Mouse (Mus musculus): ENCODE data around the gene Kcnf1. TPM values are rescaled to one million over a fixed set of nuclear protein-coding genes. Genes with fewer than 3 reads are reported as not detected.

The Kcnf1 gene
- total and polyA plus RNA-seq, 3 experiments, result not detected

DNA sequence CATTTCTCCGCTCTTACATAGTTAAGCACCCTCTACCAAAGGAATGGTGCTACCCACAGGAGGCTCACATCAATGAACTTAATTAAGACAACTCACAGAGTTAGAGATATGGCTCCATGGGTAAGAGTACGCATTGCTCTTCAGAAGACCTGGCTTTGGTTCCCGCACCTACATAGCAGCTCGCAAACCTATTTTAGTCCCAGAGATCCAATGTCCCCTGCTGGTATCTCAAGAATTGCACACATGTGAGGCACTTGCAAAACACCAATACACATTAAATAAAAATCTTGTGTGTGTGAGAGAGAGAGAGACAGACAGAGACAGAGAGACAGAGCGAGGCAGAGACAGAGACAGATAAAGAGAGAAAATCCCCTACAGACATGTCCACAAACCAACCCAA, 21.9 kb upstream of the Kcnf1 start:
- Histone ChIP-seq H3K9me3 (replicated peaks; ENCODE audit: insufficient read depth, low read length) (no peaks in the 10 kb centered on the region), H3K4me1 (ENCODE audit: control insufficient read depth in 1 of 2, insufficient read depth in 2 of 2, low read length in 2 of 2) (no peaks in the 10 kb centered on the region), H3K9ac (ENCODE audit: control insufficient read depth, low read depth, low read length, poor library complexity, severe bottlenecking) (no peak overlapping the region), H3K4me3 (ENCODE audit: control insufficient read depth in 1 of 2, insufficient read depth in 1 of 2, low read depth in 2 of 2, low read length in 2 of 2) (no peak overlapping the region), H3K27ac (ENCODE audit: control insufficient read depth, low read depth, low read length) (no peak overlapping the region), H3K27me3 (ENCODE audit: control insufficient read depth in 1 of 2, insufficient read depth in 2 of 2, low read length in 2 of 2) (peaks cover 0 to 3% of the 10 kb centered on the region in 2 experiments; a peak in 2 of 4 replicates), H3K36me3 (ENCODE audit: control insufficient read depth in 1 of 2, insufficient read depth in 2 of 2, low read length in 2 of 2) (no peaks in the 10 kb centered on the region), H3K79me2 (ENCODE audit: control insufficient read depth, insufficient read depth, low read length, poor library complexity) (no peaks in the 10 kb centered on the region)
- TF ChIP-seq ZNF384 (IDR thresholded peaks at IDR 0.05; ENCODE audit: low read depth, low read length) (no peak), CTCF (IDR thresholded peaks at IDR 0.05 in 2 of 3, conservative IDR thresholded peaks at IDR 0.05 in 1 of 3; ENCODE audit: control insufficient read depth in 1 of 3, insufficient read depth in 1 of 3, low read depth in 2 of 3, low read length in 3 of 3, poor library complexity in 1 of 3, severe bottlenecking in 1 of 3) (peak in 1 of 3 experiments; percentile 22; a peak in 1 of 6 replicates)
- DNase-seq (ENCODE audit: low read depth, low spot score), result peak; percentile 20

DNA sequence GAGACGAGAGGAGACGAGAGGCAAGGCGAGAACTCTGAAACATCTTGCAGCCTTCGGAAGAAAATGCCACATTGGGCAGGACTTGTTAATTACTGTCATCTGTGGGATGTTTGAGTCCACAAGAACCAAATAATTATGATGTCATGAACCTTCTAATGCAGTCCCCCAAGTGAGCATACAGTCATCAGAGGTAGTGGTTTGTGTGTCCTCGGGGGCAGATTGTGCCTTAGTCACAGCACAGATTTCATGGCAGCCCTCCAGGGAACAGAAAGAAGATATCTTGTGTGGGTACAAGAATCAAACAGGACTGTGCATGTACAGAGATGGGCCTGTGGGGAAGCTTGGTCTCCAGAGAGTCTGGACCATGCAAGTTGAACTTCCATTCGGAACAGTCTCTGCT, 17.5 kb upstream of the Kcnf1 start:
- Histone ChIP-seq H3K79me2 (ENCODE audit: control insufficient read depth, insufficient read depth, low read length, poor library complexity) (no peaks in the 10 kb centered on the region), H3K36me3 (ENCODE audit: control insufficient read depth in 1 of 2, insufficient read depth in 2 of 2, low read length in 2 of 2) (no peaks in the 10 kb centered on the region), H3K4me3 (ENCODE audit: control insufficient read depth in 1 of 2, insufficient read depth in 1 of 2, low read depth in 2 of 2, low read length in 2 of 2) (no peak overlapping the region), H3K27ac (ENCODE audit: control insufficient read depth, low read depth, low read length) (no peak overlapping the region), H3K27me3 (ENCODE audit: control insufficient read depth in 1 of 2, insufficient read depth in 2 of 2, low read length in 2 of 2) (no peaks in the 10 kb centered on the region), H3K9me3 (replicated peaks; ENCODE audit: insufficient read depth, low read length) (no peaks in the 10 kb centered on the region), H3K9ac (ENCODE audit: control insufficient read depth, low read depth, low read length, poor library complexity, severe bottlenecking) (no peak overlapping the region), H3K4me1 (ENCODE audit: control insufficient read depth in 1 of 2, insufficient read depth in 2 of 2, low read length in 2 of 2) (no peaks in the 10 kb centered on the region)
- TF ChIP-seq RAD21 (IDR thresholded peaks at IDR 0.05; ENCODE audit: low read depth, low read length) (no peak), ELF1 (IDR thresholded peaks at IDR 0.05; ENCODE audit: low read depth, low read length) (no peak), KAT2A (conservative IDR thresholded peaks at IDR 0.05; ENCODE audit: low read depth, low read length) (no peak), CHD1 (IDR thresholded peaks at IDR 0.05; ENCODE audit: low read depth, low read length) (no peak), SIN3A (IDR thresholded peaks at IDR 0.05; ENCODE audit: low read length) (no peak), ETS1 (IDR thresholded peaks at IDR 0.05; ENCODE audit: low read depth, low read length) (no peak), CHD2 (IDR thresholded peaks at IDR 0.05; ENCODE audit: low read length) (no peak)
- DNase-seq (ENCODE audit: low read depth, low spot score), result no peak

DNA sequence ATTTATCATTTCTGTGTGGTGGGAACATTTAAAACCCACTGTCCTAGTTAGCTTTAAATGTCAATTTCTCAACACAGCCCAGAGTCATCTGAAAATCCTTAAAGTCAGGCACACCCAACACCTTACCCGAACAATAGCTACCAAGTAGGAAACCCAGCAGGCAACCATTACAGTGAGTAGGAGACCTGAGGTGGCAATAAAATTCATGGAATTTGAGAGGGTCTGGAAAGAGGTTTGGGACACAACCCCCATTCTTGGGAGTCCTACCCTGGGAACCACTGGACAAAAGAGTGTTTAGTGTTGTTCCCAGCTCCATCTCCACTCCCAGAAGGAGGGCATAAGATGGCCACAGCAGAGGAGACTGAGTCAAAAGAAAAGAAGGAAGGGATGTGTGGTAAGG, 16.6 kb upstream of the Kcnf1 start:
- TF ChIP-seq CHD2 (IDR thresholded peaks at IDR 0.05; ENCODE audit: low read length) (no peak), ZNF384 (IDR thresholded peaks at IDR 0.05; ENCODE audit: low read depth, low read length) (no peak), SIN3A (IDR thresholded peaks at IDR 0.05; ENCODE audit: low read length) (no peak), MAX (IDR thresholded peaks at IDR 0.05; ENCODE audit: low read length) (no peak), MAZ (IDR thresholded peaks at IDR 0.05; ENCODE audit: low read depth, low read length) (no peak), GATA1 (IDR thresholded peaks at IDR 0.05; ENCODE audit: low read depth, low read length) (no peak), MYB (IDR thresholded peaks at IDR 0.05; ENCODE audit: low read depth, low read length) (no peak), ETS1 (IDR thresholded peaks at IDR 0.05; ENCODE audit: low read depth, low read length) (no peak)
- Histone ChIP-seq H3K9me3 (replicated peaks; ENCODE audit: insufficient read depth, low read length) (no peaks in the 10 kb centered on the region), H3K4me3 (ENCODE audit: control insufficient read depth in 1 of 2, insufficient read depth in 1 of 2, low read depth in 2 of 2, low read length in 2 of 2) (no peak overlapping the region), H3K79me2 (ENCODE audit: control insufficient read depth, insufficient read depth, low read length, poor library complexity) (no peaks in the 10 kb centered on the region), H3K27me3 (ENCODE audit: control insufficient read depth in 1 of 2, insufficient read depth in 2 of 2, low read length in 2 of 2) (no peaks in the 10 kb centered on the region), H3K4me1 (ENCODE audit: control insufficient read depth in 1 of 2, insufficient read depth in 2 of 2, low read length in 2 of 2) (no peaks in the 10 kb centered on the region), H3K36me3 (ENCODE audit: control insufficient read depth in 1 of 2, insufficient read depth in 2 of 2, low read length in 2 of 2) (no peaks in the 10 kb centered on the region), H3K27ac (ENCODE audit: control insufficient read depth, low read depth, low read length) (no peak overlapping the region), H3K9ac (ENCODE audit: control insufficient read depth, low read depth, low read length, poor library complexity, severe bottlenecking) (no peak overlapping the region)
- DNase-seq (ENCODE audit: low read depth, low spot score), result no peak

All from MEL (cell line).